8 mouse cellular contexts compared by ENCODE assay signal in genomic region chr3:101596686-101597085, GRCm38 (mm10). TPM values are rescaled to one million over a fixed set of nuclear protein-coding genes. Genes with fewer than 3 reads are reported as not detected.
DNase-seq lines count a peak whose midpoint lies in the region; ATAC-seq lines count a peak whose summit lies in the region.

No protein-coding gene starts in this region.

- DNase-seq in adrenal gland, postnatal 10 days = peak; percentile 60
- DNase-seq in adrenal gland, adult 8-10 months = no peak
- DNase-seq in limb, embryonic 10.5 days (ENCODE audit: low spot score) = no peak
- DNase-seq in lung, postnatal 36 days = peak; percentile 56
- DNase-seq in layer of hippocampus, adult 9-11 months = no peak
- no peak for DNase-seq in thymus, adult 18-20 months

- H3K36me3 ChIP-seq in limb, embryonic 12.5 days = peaks cover 30% of the 10 kb centered on the region
- peaks cover 46% of the 10 kb centered on the region for H3K36me3 ChIP-seq in limb, embryonic 10.5 days
- H3K36me3 ChIP-seq in heart, embryonic 11.5 days (ENCODE audit: control insufficient read depth, insufficient read depth, low read length) = peaks cover 28% of the 10 kb centered on the region

- 81% methylated on average over 8 of the region's 8 CpGs for WGBS in limb, embryonic 12.5 days
- WGBS in limb, embryonic 10.5 days = 83% methylated on average over 8 of the region's 8 CpGs
- WGBS in heart, embryonic 11.5 days (ENCODE audit: insufficient replicate concordance) = 14% methylated on average over 8 of the region's 8 CpGs

- no peak for ATAC-seq in limb, embryonic 12.5 days (ENCODE audit: insufficient number of reproducible peaks, insufficient read depth, low FRiP score, low TSS enrichment, low read depth)
- no peak for ATAC-seq in heart, embryonic 11.5 days (replicated peaks; ENCODE audit: insufficient number of reproducible peaks, low FRiP score, low TSS enrichment)

- H3K4me1 ChIP-seq in limb, embryonic 12.5 days (replicated peaks) = peaks cover 94% of the 10 kb centered on the region
- peaks cover 75% of the 10 kb centered on the region for H3K4me1 ChIP-seq in limb, embryonic 10.5 days
- H3K4me1 ChIP-seq in heart, embryonic 11.5 days (ENCODE audit: control insufficient read depth, insufficient read depth, low read length) = peaks cover 85% of the 10 kb centered on the region

- H3K9ac ChIP-seq in limb, embryonic 12.5 days (replicated peaks) = no peak overlapping the region
- H3K9ac ChIP-seq in heart, embryonic 11.5 days (ENCODE audit: low read depth, low read length) = peak overlapping the region; percentile 62

- no peak overlapping the region for H3K4me2 ChIP-seq in limb, embryonic 12.5 days
- peak overlapping the region; percentile 88 for H3K4me2 ChIP-seq in heart, embryonic 11.5 days

- no peak overlapping the region for H3K4me3 ChIP-seq in limb, embryonic 12.5 days (replicated peaks)
- no peak overlapping the region for H3K4me3 ChIP-seq in limb, embryonic 10.5 days
- H3K4me3 ChIP-seq in heart, embryonic 11.5 days (ENCODE audit: low read depth, low read length) = peak overlapping the region; percentile 18; the same call in 1 of the 2 replicates

- H3K27ac ChIP-seq in limb, embryonic 12.5 days = 0 out of 2 replicates have a peak overlapping the region, but pooled peaks have one; percentile 9
- no peak overlapping the region for H3K27ac ChIP-seq in limb, embryonic 10.5 days
- H3K27ac ChIP-seq in heart, embryonic 11.5 days (ENCODE audit: low read depth, low read length) = peak overlapping the region; percentile 100

- H3K9me3 ChIP-seq in limb, embryonic 12.5 days = no peaks in the 10 kb centered on the region
- H3K9me3 ChIP-seq in limb, embryonic 10.5 days (replicated peaks) = no peaks in the 10 kb centered on the region
- H3K9me3 ChIP-seq in heart, embryonic 11.5 days (replicated peaks; ENCODE audit: control insufficient read depth, low read length) = no peaks in the 10 kb centered on the region

- no peaks in the 10 kb centered on the region for H3K27me3 ChIP-seq in limb, embryonic 12.5 days
- H3K27me3 ChIP-seq in limb, embryonic 10.5 days (ENCODE audit: low read depth, poor library complexity, severe bottlenecking) = no peaks in the 10 kb centered on the region
- no peaks in the 10 kb centered on the region for H3K27me3 ChIP-seq in heart, embryonic 11.5 days (ENCODE audit: control insufficient read depth, insufficient read depth, low read length)

RNA-seq across cellular contexts. Expression of gene Atp1a1, which starts 7.8 kb away (rescaled TPM):
- total RNA-seq in adrenal gland, postnatal 10 days (2021) = 100 to 1,000 TPM; 434 to 467 TPM
- total RNA-seq in adrenal gland, adult 8-10 months (2022) = 100 to 1,000 TPM; 800 to 966 (median 845) TPM
- 57.1 and 67.6 TPM in 2 replicates for polyA plus RNA-seq in limb, embryonic 12.5 days (2016; fragmentation: Nextera tagmentation; extraction: Ambion mirVana)
- 47.7 and 53.7 TPM in 2 replicates for polyA plus RNA-seq in limb, embryonic 10.5 days (2016; fragmentation: Nextera tagmentation; extraction: Ambion mirVana)
- polyA plus RNA-seq in heart, embryonic 11.5 days (2014; fragmentation: Nextera tagmentation; extraction: Ambion mirVana) = 404 and 434 TPM in 2 replicates

Comparison
In these comparisons a context has a peak if more than half of its experiments do, and no peak if none do; other contexts are left out.
1. DNase-seq: peak in adrenal gland, postnatal 10 days (single experiment) and lung, postnatal 36 days (single experiment); none in adrenal gland, adult 8-10 months (single experiment), limb, embryonic 10.5 days (single experiment), layer of hippocampus, adult 9-11 months (single experiment) and thymus, adult 18-20 months (0 of 2).